Mouse (Mus musculus): ENCODE data around the gene Ring1. TPM values are rescaled to one million over a fixed set of nuclear protein-coding genes. Genes with fewer than 3 reads are reported as not detected.

The Ring1 gene
- polyA plus RNA-seq, 1 experiment from 2014 or later, result 21.6 TPM

MicroRNAs encoded within 50 kb of the gene (microRNA counts, 519-probe panel; counts per million panel counts)
- not detected for microRNA mmu-miR-219

Small RNAs within 50 kb of the gene (microRNA-seq; reads per million reads assigned to microRNA genes)
- 1.6 reads per million for gene Mir219a-1
- not detected for gene Mir219c

Other genes with a start within 250 kb of the Ring1 start
- 43.2 and 43.7 TPM in 2 replicates for gene Angptl4, start 242.8 kb downstream of the Ring1 start, polyA plus RNA-seq (2016; fragmentation: Nextera tagmentation; extraction: Ambion mirVana)
- 28.1 and 28.7 TPM in 2 replicates for gene Kank3, start 214.2 kb downstream of the Ring1 start, polyA plus RNA-seq (2016; fragmentation: Nextera tagmentation; extraction: Ambion mirVana)
- 1,001 and 1,020 TPM in 2 replicates for gene Rps28, start 200.1 kb downstream of the Ring1 start, polyA plus RNA-seq (2016; fragmentation: Nextera tagmentation; extraction: Ambion mirVana)
- 458 and 462 TPM in 2 replicates for gene Ndufa7, start 200.1 kb downstream of the Ring1 start, polyA plus RNA-seq (2016; fragmentation: Nextera tagmentation; extraction: Ambion mirVana)
- 66.4 and 73.9 TPM in 2 replicates for gene Cd320, start 181.6 kb downstream of the Ring1 start, polyA plus RNA-seq (2016; fragmentation: Nextera tagmentation; extraction: Ambion mirVana)
- not detected in 2 replicates for gene Gm7029, start 150.8 kb downstream of the Ring1 start, polyA plus RNA-seq (2016; fragmentation: Nextera tagmentation; extraction: Ambion mirVana)
- 6.6 and 7.6 TPM in 2 replicates for gene Kifc1, start 134.0 kb downstream of the Ring1 start, polyA plus RNA-seq (2016; fragmentation: Nextera tagmentation; extraction: Ambion mirVana)
- gene Platr17, start 119.5 kb downstream of the Ring1 start, polyA plus RNA-seq (2016; fragmentation: Nextera tagmentation; extraction: Ambion mirVana), result 0.46 and 1.1 TPM in 2 replicates
- 66.2 and 79.3 TPM in 2 replicates for gene Daxx, start 115.3 kb downstream of the Ring1 start, polyA plus RNA-seq (2016; fragmentation: Nextera tagmentation; extraction: Ambion mirVana)
- gene Tapbp, start 108.8 kb downstream of the Ring1 start, polyA plus RNA-seq (2016; fragmentation: Nextera tagmentation; extraction: Ambion mirVana), result 21.5 and 23.5 TPM in 2 replicates
- 21.8 and 22.4 TPM in 2 replicates for gene Zbtb22, start 108.8 kb downstream of the Ring1 start, polyA plus RNA-seq (2016; fragmentation: Nextera tagmentation; extraction: Ambion mirVana)
- gene Rgl2, start 95.1 kb downstream of the Ring1 start, polyA plus RNA-seq (2016; fragmentation: Nextera tagmentation; extraction: Ambion mirVana), result 61.3 and 64.2 TPM in 2 replicates
- 180 and 186 TPM in 2 replicates for gene Pfdn6, start 84.3 kb downstream of the Ring1 start, polyA plus RNA-seq (2016; fragmentation: Nextera tagmentation; extraction: Ambion mirVana)
- 45.5 and 45.8 TPM in 2 replicates for gene Wdr46, start 84.0 kb downstream of the Ring1 start, polyA plus RNA-seq (2016; fragmentation: Nextera tagmentation; extraction: Ambion mirVana)
- gene B3galt4, start 73.2 kb downstream of the Ring1 start, polyA plus RNA-seq (2016; fragmentation: Nextera tagmentation; extraction: Ambion mirVana), result 5.0 and 6.8 TPM in 2 replicates
- gene Vps52, start 68.9 kb downstream of the Ring1 start, polyA plus RNA-seq (2016; fragmentation: Nextera tagmentation; extraction: Ambion mirVana), result 53.3 and 55.0 TPM in 2 replicates
- 1,388 and 1,510 TPM in 2 replicates for gene Rps18, start 68.7 kb downstream of the Ring1 start, polyA plus RNA-seq (2016; fragmentation: Nextera tagmentation; extraction: Ambion mirVana)
- gene H2-K1, start 24.3 kb downstream of the Ring1 start, polyA plus RNA-seq (2016; fragmentation: Nextera tagmentation; extraction: Ambion mirVana), result 4.5 and 5.0 TPM in 2 replicates
- 54.4 and 56.8 TPM in 2 replicates for gene H2-Ke6, start 3.4 kb upstream of the Ring1 start, polyA plus RNA-seq (2016; fragmentation: Nextera tagmentation; extraction: Ambion mirVana)
- 179 and 191 TPM in 2 replicates for gene Slc39a7, start 7.0 kb upstream of the Ring1 start, polyA plus RNA-seq (2016; fragmentation: Nextera tagmentation; extraction: Ambion mirVana)
- 64.3 and 64.4 TPM in 2 replicates for gene Rxrb, start 7.1 kb upstream of the Ring1 start, polyA plus RNA-seq (2016; fragmentation: Nextera tagmentation; extraction: Ambion mirVana)
- gene Col11a2, start 14.8 kb upstream of the Ring1 start, polyA plus RNA-seq (2016; fragmentation: Nextera tagmentation; extraction: Ambion mirVana), result 17.5 and 31.9 TPM in 2 replicates
- 0.71 and 0.86 TPM in 2 replicates for gene H2-Oa, start 67.7 kb upstream of the Ring1 start, polyA plus RNA-seq (2016; fragmentation: Nextera tagmentation; extraction: Ambion mirVana)
- gene H2-DMa, start 94.9 kb upstream of the Ring1 start, polyA plus RNA-seq (2016; fragmentation: Nextera tagmentation; extraction: Ambion mirVana), result 11.1 and 13.2 TPM in 2 replicates
- gene Brd2, start 98.0 kb upstream of the Ring1 start, polyA plus RNA-seq (2016; fragmentation: Nextera tagmentation; extraction: Ambion mirVana), result 129 and 134 TPM in 2 replicates
- 0.30 and 0.32 TPM in 2 replicates for gene H2-DMb2, start 118.6 kb upstream of the Ring1 start, polyA plus RNA-seq (2016; fragmentation: Nextera tagmentation; extraction: Ambion mirVana)
- 1.2 and 1.3 TPM in 2 replicates for gene H2-DMb1, start 128.4 kb upstream of the Ring1 start, polyA plus RNA-seq (2016; fragmentation: Nextera tagmentation; extraction: Ambion mirVana)
- gene Tap1, start 162.9 kb upstream of the Ring1 start, polyA plus RNA-seq (2016; fragmentation: Nextera tagmentation; extraction: Ambion mirVana), result 4.1 and 5.7 TPM in 2 replicates
- 2.4 and 2.5 TPM in 2 replicates for gene Psmb9, start 163.1 kb upstream of the Ring1 start, polyA plus RNA-seq (2016; fragmentation: Nextera tagmentation; extraction: Ambion mirVana)
- 2.1 and 3.1 TPM in 2 replicates for gene Psmb8, start 173.0 kb upstream of the Ring1 start, polyA plus RNA-seq (2016; fragmentation: Nextera tagmentation; extraction: Ambion mirVana)
- 1.5 and 1.7 TPM in 2 replicates for gene Tap2, start 178.8 kb upstream of the Ring1 start, polyA plus RNA-seq (2016; fragmentation: Nextera tagmentation; extraction: Ambion mirVana)
- gene H2-Ob, start 214.2 kb upstream of the Ring1 start, polyA plus RNA-seq (2016; fragmentation: Nextera tagmentation; extraction: Ambion mirVana), result not detected in 2 replicates
- 2.7 and 2.8 TPM in 2 replicates for gene H2-Ab1, start 233.0 kb upstream of the Ring1 start, polyA plus RNA-seq (2016; fragmentation: Nextera tagmentation; extraction: Ambion mirVana)